In the genomic region with DNA sequence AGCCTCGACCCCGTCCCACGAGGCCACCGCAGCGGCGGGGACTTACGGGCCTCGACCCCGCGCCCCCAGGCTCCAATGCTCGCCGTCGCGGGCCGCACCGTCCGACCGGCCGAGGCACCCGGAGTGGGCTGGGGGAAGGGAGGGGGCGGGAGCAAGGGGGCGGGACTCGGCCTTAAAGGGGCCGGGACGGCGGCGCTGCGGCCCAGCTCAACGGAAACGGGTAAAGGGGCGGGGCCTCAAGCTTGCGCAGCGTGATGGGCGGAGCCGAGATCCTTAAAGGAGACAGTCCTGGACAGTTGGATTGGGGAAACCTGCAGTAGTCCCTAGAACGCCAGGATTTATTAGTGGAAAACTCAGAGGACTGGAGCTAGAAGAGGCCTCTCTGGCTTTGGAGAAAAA, we compare ENCODE assay signal across 8 mouse cellular contexts. TPM values are rescaled to one million over a fixed set of nuclear protein-coding genes. Genes with fewer than 3 reads are reported as not detected.
A peak's percentile ranks its signal among the peaks of the same experiment; 100 is the strongest.
DNase-seq lines count a peak whose midpoint lies in the region; ATAC-seq and TF ChIP-seq lines count a peak whose summit lies in the region.

Gene Pex5 (minus strand): TSS at position 141 of the 399 bp plus-strand sequence.

- peak within 1 kb of the TSS; percentile 76 to 98 for H3K4me3 ChIP-seq in ES-E14 (ENCODE audit: insufficient read depth in 1 of 2, low read depth in 1 of 2, low read length in 2 of 2, poor library complexity in 1 of 2, severe bottlenecking in 1 of 2)
- H3K4me3 ChIP-seq in forebrain, embryonic 16.5 days (replicated peaks; ENCODE audit: low read length) = peak within 1 kb of the TSS; percentile 69
- H3K4me3 ChIP-seq in layer of hippocampus, adult 2 months = peak within 1 kb of the TSS; percentile 83
- H3K4me3 ChIP-seq in lung, embryonic 14.5 days (ENCODE audit: low read depth, low read length) = peak within 1 kb of the TSS; percentile 88
- peak within 1 kb of the TSS; percentile 96 for H3K4me3 ChIP-seq in olfactory bulb, adult 2 months (ENCODE audit: insufficient read depth, low read depth, low read length)
- H3K4me3 ChIP-seq in thymus, adult 2 months (ENCODE audit: control insufficient read depth, insufficient read depth, low read length) = peak within 1 kb of the TSS; percentile 58

- no peaks in the 10 kb centered on the region for H3K9me3 ChIP-seq in ES-E14 (ENCODE audit: control insufficient read depth, insufficient read depth, low read depth, low read length)
- H3K9me3 ChIP-seq in forebrain, embryonic 16.5 days (ENCODE audit: control insufficient read depth, low read length) = no peaks in the 10 kb centered on the region
- H3K9me3 ChIP-seq in lung, embryonic 14.5 days (ENCODE audit: low read depth, low read length) = no peaks in the 10 kb centered on the region

- no peaks in the 10 kb centered on the region for H3K27me3 ChIP-seq in forebrain, embryonic 16.5 days (replicated peaks; ENCODE audit: control insufficient read depth, insufficient read depth, low read length)
- no peaks in the 10 kb centered on the region for H3K27me3 ChIP-seq in lung, embryonic 14.5 days (ENCODE audit: insufficient read depth, low read length)
- no peaks in the 10 kb centered on the region for H3K27me3 ChIP-seq in thymus, adult 2 months (ENCODE audit: control insufficient read depth, insufficient read depth, low read length)

- DNase-seq in ES-E14 (ENCODE audit: low read depth, low spot score) = peak; percentile 91
- DNase-seq in cerebellum, adult 11-12 months = peak; percentile 96
- peak; percentile 96 to 97 for DNase-seq in heart, postnatal 36 days
- peak; percentile 93 to 96 for DNase-seq in layer of hippocampus, adult 2 months (ENCODE audit: low spot score in 2 of 2)
- DNase-seq in lung, embryonic 14.5 days = peak; percentile 98
- peak; percentile 95 for DNase-seq in thymus, adult 2 months

- H3K4me2 ChIP-seq in forebrain, embryonic 16.5 days (ENCODE audit: low read length) = peak within 1 kb of the TSS; percentile 75
- H3K4me2 ChIP-seq in lung, embryonic 14.5 days = peak within 1 kb of the TSS; percentile 82

- in situ Hi-C loops in ES-E14 (cut with MboI; ENCODE audit: low sequenced_read_pairs in 2 of 2, unreplicated experiment in 2 of 2) = no loop called here

- peak; percentile 23; the same call in 1 of the 2 replicates for TF ChIP-seq POLR2A in olfactory bulb, adult 2 months (IDR thresholded peaks at IDR 0.05; ENCODE audit: insufficient read depth, low read depth, low read length)
- no peak for TF ChIP-seq POLR2A in thymus, adult 2 months (IDR thresholded peaks at IDR 0.05; ENCODE audit: control insufficient read depth, extremely low read depth, insufficient read depth, low read length, poor library complexity)

- peak within 1 kb of the TSS; percentile 89 for H3K9ac ChIP-seq in ES-E14 (ENCODE audit: insufficient read depth, low read depth, low read length, poor library complexity, severe bottlenecking)
- H3K9ac ChIP-seq in forebrain, embryonic 16.5 days (replicated peaks; ENCODE audit: low read depth, low read length) = peak within 1 kb of the TSS; percentile 78
- peak within 1 kb of the TSS; percentile 86 for H3K9ac ChIP-seq in lung, embryonic 14.5 days

- WGBS in forebrain, embryonic 16.5 days = 0% methylated on average over 22 of the region's 36 CpGs
- WGBS in lung, embryonic 14.5 days = under 1% methylated on average over 23 of the region's 36 CpGs
- under 1% methylated on average over 33 of the region's 36 CpGs for WGBS in olfactory bulb, adult 2 months
- under 1% methylated on average over 36 of the region's 36 CpGs for WGBS in thymus, adult 2 months

- intact Hi-C loops in heart, postnatal 36 days (cut with DNase I) = loop anchor here (10.0 kb wide), 1 partner anchor 340 kb away; the partner anchor contains the start of genes Atn1 and Gm45234

- peaks cover 10% of the 10 kb centered on the region; the same call in 1 of the 2 replicates for H3K36me3 ChIP-seq in ES-E14 (ENCODE audit: control insufficient read depth, insufficient read depth, low read length, poor library complexity, severe bottlenecking)
- H3K36me3 ChIP-seq in forebrain, embryonic 16.5 days (ENCODE audit: control insufficient read depth, insufficient read depth) = peaks cover 5% of the 10 kb centered on the region; the same call in 1 of the 2 replicates
- H3K36me3 ChIP-seq in lung, embryonic 14.5 days (ENCODE audit: insufficient read depth) = peaks cover 16% of the 10 kb centered on the region
- no peaks in the 10 kb centered on the region for H3K36me3 ChIP-seq in thymus, adult 2 months (ENCODE audit: control insufficient read depth, insufficient read depth, low read length)

- peak; percentile 98 for ATAC-seq in forebrain, embryonic 16.5 days
- ATAC-seq in lung, embryonic 14.5 days (ENCODE audit: insufficient read depth) = peak; percentile 98

- H3K4me1 ChIP-seq in ES-E14 (ENCODE audit: control insufficient read depth in 2 of 2, insufficient read depth in 2 of 2, low read length in 2 of 2, poor library complexity in 1 of 2) = no peaks in the 10 kb centered on the region; a peak in 1 of 4 replicates
- H3K4me1 ChIP-seq in forebrain, embryonic 16.5 days (replicated peaks; ENCODE audit: control insufficient read depth, insufficient read depth, low read length) = peaks cover 13% of the 10 kb centered on the region
- H3K4me1 ChIP-seq in lung, embryonic 14.5 days (ENCODE audit: insufficient read depth) = no peaks in the 10 kb centered on the region; the same call in 1 of the 2 replicates
- H3K4me1 ChIP-seq in olfactory bulb, adult 2 months (ENCODE audit: control insufficient read depth, insufficient read depth, low read length) = peaks cover 6% of the 10 kb centered on the region
- peaks cover 11% of the 10 kb centered on the region for H3K4me1 ChIP-seq in thymus, adult 2 months (replicated peaks; ENCODE audit: control insufficient read depth, insufficient read depth, low read length)

- TF ChIP-seq CTCF in layer of hippocampus, adult 2 months (conservative IDR thresholded peaks at IDR 0.05) = no peak
- TF ChIP-seq CTCF in lung, embryonic 14.5 days (IDR thresholded peaks at IDR 0.05; ENCODE audit: low read depth) = no peak
- no peak for TF ChIP-seq CTCF in olfactory bulb, adult 2 months (IDR thresholded peaks at IDR 0.05; ENCODE audit: insufficient read depth, low read depth, low read length)
- no peak for TF ChIP-seq CTCF in thymus, adult 2 months (IDR thresholded peaks at IDR 0.05; ENCODE audit: borderline replicate concordance, control insufficient read depth, extremely low read depth, insufficient read depth, low read length, poor library complexity)

- peak within 1 kb of the TSS; percentile 45 for H3K27ac ChIP-seq in ES-E14 (ENCODE audit: insufficient read depth, low read depth, low read length, poor library complexity, severe bottlenecking)
- H3K27ac ChIP-seq in forebrain, embryonic 16.5 days (ENCODE audit: low read length) = peak within 1 kb of the TSS; percentile 65
- H3K27ac ChIP-seq in layer of hippocampus, adult 2 months = peak within 1 kb of the TSS; percentile 96
- H3K27ac ChIP-seq in lung, embryonic 14.5 days (ENCODE audit: low read depth) = peak within 1 kb of the TSS; percentile 76
- H3K27ac ChIP-seq in olfactory bulb, adult 2 months (ENCODE audit: insufficient read depth, low read depth, low read length) = peak within 1 kb of the TSS; percentile 98
- H3K27ac ChIP-seq in thymus, adult 2 months (ENCODE audit: control insufficient read depth, insufficient read depth, low read length) = peak within 1 kb of the TSS; percentile 63

TF ChIP-seq in ES-E14, 5 proteins besides CTCF, POLR2A, EP300 and RAD21:
- TF ChIP-seq ZNF384 (IDR thresholded peaks at IDR 0.05; ENCODE audit: low read depth, low read length) (no peak), MAFK (IDR thresholded peaks at IDR 0.05; ENCODE audit: insufficient read depth, low read depth, low read length) (no peak), ZC3H11A (IDR thresholded peaks at IDR 0.05; ENCODE audit: borderline replicate concordance, low read depth, low read length) (no peak), HCFC1 (IDR thresholded peaks at IDR 0.05; ENCODE audit: borderline replicate concordance, insufficient read depth, low read length) (no peak), CHD2 (IDR thresholded peaks at IDR 0.05; ENCODE audit: low read depth, low read length) (no peak)

RNA-seq across cellular contexts. Expression of gene Pex5, which starts in this region (rescaled TPM):
- 34.4 and 35.7 TPM in 2 replicates for total RNA-seq in ES-E14 (2012; rRNA removed)
- 92.2 and 92.5 TPM in 2 replicates for polyA plus RNA-seq in forebrain, embryonic 16.5 days (2015; fragmentation: Nextera tagmentation; extraction: Ambion mirVana)
- total RNA-seq in heart, postnatal 36 days (2021) = 10 to 100 TPM; 26.9 to 28.7 TPM
- total RNA-seq in layer of hippocampus, adult 2 months (2021) = 10 to 100 TPM; 50.1 to 53.5 TPM
- 31.3 and 33.4 TPM in 2 replicates for polyA plus RNA-seq in lung, embryonic 14.5 days (2014; fragmentation: Nextera tagmentation; extraction: Ambion mirVana)
- not detected in 2 replicates for polyA plus RNA-seq in olfactory bulb, adult 2 months (2012; ENCODE audit: insufficient read depth, insufficient read length, low replicate concordance, missing spikeins)
- 47.6 and 49.2 TPM in 2 replicates for polyA plus RNA-seq in thymus, adult 2 months (2012; rRNA removed)

Comparison
In these comparisons a context has a peak if more than half of its experiments do, and no peak if none do; other contexts are left out.
1. Peak in every context shown above with its lines: DNase-seq, ATAC-seq, H3K4me3 ChIP-seq and H3K27ac ChIP-seq.
2. H3K27ac ChIP-seq: peak in every context shown above with its lines; median percentile 98 in olfactory bulb, adult 2 months; 96 in layer of hippocampus, adult 2 months; 76 in lung, embryonic 14.5 days; 65 in forebrain, embryonic 16.5 days; 63 in thymus, adult 2 months; 45 in ES-E14.